Mouse (Mus musculus) lung, postnatal 0 days (tissue): ENCODE data around the gene Adamtsl3.

ENCODE experiments used
- CTCF ChIP-seq: IDR thresholded peaks from 2 replicates; pipeline ENCODE4 v1.5.1; 2016; ENCODE audit warnings: antibody characterized with exemption, mild to moderate bottlenecking
- EP300 ChIP-seq: IDR thresholded peaks from 2 replicates; pipeline ENCODE4 v1.6.1; 2016; ENCODE audit warnings: antibody characterized with exemption, mild to moderate bottlenecking, control low read depth

GRCm38 (mm10) chr7:82371411-82371810 lies 35.9 kb downstream of the Adamtsl3 start:
- TF ChIP-seq CTCF (no peak), EP300 (no peak)
